Mouse (Mus musculus) liver, postnatal 0 days (tissue): ENCODE measurements around the gene Zfand3.

Experiments used
- CTCF ChIP-seq: sonication (generic); IDR thresholded peaks from 2 replicates; pipeline ENCODE4 v1.5.1; 2016; ENCODE audit warnings: antibody characterized with exemption, low read depth
- EP300 ChIP-seq: IDR thresholded peaks from 2 replicates; pipeline ENCODE4 v1.6.1; 2016; ENCODE audit warnings: antibody characterized with exemption, low read depth, mild to moderate bottlenecking

DNA sequence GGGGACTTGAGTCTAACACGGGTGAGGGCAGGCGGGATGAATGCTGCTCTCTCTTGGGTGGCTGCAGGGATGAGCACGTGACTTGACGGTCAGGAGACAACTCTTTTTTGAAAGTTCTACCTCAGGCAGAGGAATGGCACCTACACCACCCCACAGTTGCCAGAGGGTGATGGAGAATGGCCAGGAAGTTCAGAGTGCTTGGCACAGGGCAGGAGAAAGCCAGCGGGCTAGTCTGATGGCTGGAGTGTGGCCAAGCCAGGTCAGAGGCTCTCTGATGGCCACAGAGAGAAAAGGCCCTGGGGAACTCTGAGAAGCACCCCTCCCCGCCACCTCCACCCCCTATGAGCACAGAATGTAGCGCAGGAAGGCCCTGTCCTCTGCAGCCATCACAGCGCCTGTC lies 205.7 kb downstream of the Zfand3 start:
- TF ChIP-seq CTCF (no peak), EP300 (no peak)
